Mouse (Mus musculus): ENCODE measurements around the gene Satb1. TPM values are rescaled to one million over a fixed set of nuclear protein-coding genes. Genes with fewer than 3 reads are reported as not detected.

The Satb1 gene
- polyA plus RNA-seq, 1 experiment from 2014 or later: 16.5 TPM

DNA sequence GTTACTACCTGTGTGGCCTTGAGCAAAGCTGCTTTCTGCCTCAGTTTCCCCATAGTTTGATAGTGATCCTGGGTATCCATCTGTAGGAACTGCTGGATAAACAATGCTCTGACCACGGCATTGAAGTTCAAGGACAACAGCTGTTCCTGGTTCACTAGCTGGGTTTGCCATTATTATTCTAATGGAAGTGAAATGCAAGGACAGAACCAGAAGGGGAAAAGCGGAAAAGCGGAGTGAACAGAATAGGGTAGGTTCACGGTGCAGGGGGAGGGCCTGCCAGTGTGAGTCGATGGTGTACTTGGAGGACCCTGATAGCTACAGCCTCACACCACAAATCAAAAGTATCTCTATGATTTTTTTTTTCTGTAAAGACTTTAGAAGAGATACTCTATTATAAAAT is 6.4 kb upstream of the Satb1 start:
- Histone ChIP-seq H3K4me2 (no peak overlapping the region), H3K36me3 (no peaks in the 10 kb centered on the region), H3K9ac (no peak overlapping the region), H3K4me1 (no peaks in the 10 kb centered on the region), H3K27ac (no peak overlapping the region), H3K9me3 (no peaks in the 10 kb centered on the region), H3K4me3 (no peak overlapping the region), H3K27me3 (peaks cover 12% of the 10 kb centered on the region; the same call in 1 of the 2 replicates)
- no peak for ATAC-seq (ENCODE audit: insufficient number of reproducible peaks, low FRiP score, low TSS enrichment, low read depth)
- 81% methylated on average over 5 of the region's 5 CpGs for WGBS

DNA sequence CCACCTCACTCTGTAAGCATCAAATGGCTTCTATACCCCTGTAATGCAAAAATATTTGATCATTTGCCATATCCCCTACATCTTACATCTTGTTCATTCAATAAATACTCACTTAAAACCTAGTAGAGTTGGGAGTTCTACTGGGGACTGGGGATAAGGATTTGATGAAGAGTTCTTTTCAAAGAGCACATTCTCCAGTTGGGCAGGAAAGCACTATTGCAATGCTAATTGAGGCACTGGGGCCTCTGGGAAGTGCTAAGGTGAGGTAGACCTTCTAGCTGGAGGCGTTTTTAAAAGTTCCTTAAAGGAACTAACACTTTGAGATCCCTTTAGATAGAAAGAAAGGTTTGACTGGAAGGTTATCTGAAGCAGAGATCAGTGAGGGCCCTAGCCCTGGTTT is 3.8 kb upstream of the Satb1 start:
- H3K27me3 ChIP-seq: peaks cover 30% of the 10 kb centered on the region
- H3K27ac ChIP-seq: no peak overlapping the region
- no peak overlapping the region for H3K4me2 ChIP-seq
- H3K4me1 ChIP-seq: peaks cover 17% of the 10 kb centered on the region
- no peak for ATAC-seq (ENCODE audit: insufficient number of reproducible peaks, low FRiP score, low TSS enrichment, low read depth)
- no peak overlapping the region for H3K9ac ChIP-seq
- H3K4me3 ChIP-seq: no peak overlapping the region
- H3K9me3 ChIP-seq: no peaks in the 10 kb centered on the region
- H3K36me3 ChIP-seq: no peaks in the 10 kb centered on the region
- WGBS: 33% methylated on average over 1 of the region's 1 CpGs

DNA sequence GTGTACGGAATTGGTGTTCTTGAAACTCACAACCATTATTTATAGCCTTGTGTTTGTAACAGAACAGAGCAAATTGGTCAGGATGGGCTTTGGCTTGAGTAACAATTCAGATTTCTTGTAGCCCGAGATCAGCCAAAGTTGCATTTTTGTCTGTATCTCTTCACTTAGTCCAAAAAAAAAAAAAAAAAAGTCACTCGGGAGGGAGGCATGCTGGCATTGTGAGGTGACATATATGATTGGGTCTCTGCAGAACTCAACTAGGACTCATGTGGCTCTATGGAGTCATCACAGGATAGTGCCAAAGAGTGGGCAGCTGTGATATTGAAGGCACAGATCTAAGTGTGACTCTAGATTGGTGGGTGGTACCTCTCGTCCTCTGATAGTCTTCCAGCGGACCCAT is 3.2 kb upstream of the Satb1 start:
- Histone ChIP-seq H3K27ac (no peak overlapping the region), H3K27me3 (peaks cover 36% of the 10 kb centered on the region), H3K9me3 (no peaks in the 10 kb centered on the region), H3K9ac (no peak overlapping the region), H3K36me3 (no peaks in the 10 kb centered on the region), H3K4me2 (no peak overlapping the region), H3K4me1 (peaks cover 23% of the 10 kb centered on the region), H3K4me3 (no peak overlapping the region)
- WGBS: 90% methylated on average over 5 of the region's 5 CpGs
- ATAC-seq (ENCODE audit: insufficient number of reproducible peaks, low FRiP score, low TSS enrichment, low read depth): no peak

DNA sequence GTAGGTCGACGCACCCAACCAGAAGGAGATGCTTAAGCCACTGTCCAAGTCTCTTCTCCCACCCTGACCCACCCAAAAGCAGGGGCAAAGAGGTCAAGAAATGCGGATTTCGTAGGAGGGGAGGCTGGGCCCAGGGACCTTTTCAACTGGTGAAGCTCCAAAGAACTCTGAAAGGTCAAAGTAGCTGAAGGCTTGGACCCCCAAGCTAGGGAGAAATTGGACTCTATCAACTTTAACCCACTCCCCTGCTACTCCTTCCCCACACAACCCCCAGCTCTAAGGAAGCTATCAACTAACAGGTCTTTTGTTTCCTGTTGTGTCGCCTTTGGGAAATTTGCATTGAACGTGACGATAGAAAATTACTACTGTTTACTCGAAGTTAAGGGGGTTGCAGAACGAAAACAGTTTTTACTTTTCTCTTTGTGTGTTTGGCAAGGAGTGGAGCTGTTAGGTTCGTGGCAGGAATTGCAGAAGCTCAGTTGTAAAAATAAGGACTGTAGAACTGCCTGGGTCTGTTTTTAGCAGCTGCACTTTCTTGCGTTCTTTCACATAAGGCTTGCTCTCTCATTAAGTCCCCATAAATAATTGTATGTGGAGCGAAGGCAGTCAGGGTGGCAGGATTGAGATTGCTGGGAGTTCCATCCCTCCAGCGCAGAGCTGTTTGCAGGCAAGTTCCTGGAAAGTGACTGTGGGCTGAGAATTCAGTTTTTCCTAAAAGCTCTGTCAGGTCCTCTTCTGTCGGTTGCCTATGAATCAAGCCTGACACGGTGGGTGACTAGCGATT is 680 bp upstream of the Satb1 start:
- peaks cover 23% of the 10 kb centered on the region for H3K4me1 ChIP-seq
- H3K4me2 ChIP-seq: peak overlapping the region; percentile 99
- no peak overlapping the region for H3K27ac ChIP-seq
- peaks cover 49% of the 10 kb centered on the region for H3K27me3 ChIP-seq
- no peaks in the 10 kb centered on the region for H3K36me3 ChIP-seq
- H3K9ac ChIP-seq: no peak overlapping the region
- 2% methylated on average over 16 of the region's 16 CpGs for WGBS
- H3K9me3 ChIP-seq: no peaks in the 10 kb centered on the region
- ATAC-seq (ENCODE audit: insufficient number of reproducible peaks, low FRiP score, low TSS enrichment, low read depth): no peak
- peak overlapping the region; percentile 70 for H3K4me3 ChIP-seq

DNA sequence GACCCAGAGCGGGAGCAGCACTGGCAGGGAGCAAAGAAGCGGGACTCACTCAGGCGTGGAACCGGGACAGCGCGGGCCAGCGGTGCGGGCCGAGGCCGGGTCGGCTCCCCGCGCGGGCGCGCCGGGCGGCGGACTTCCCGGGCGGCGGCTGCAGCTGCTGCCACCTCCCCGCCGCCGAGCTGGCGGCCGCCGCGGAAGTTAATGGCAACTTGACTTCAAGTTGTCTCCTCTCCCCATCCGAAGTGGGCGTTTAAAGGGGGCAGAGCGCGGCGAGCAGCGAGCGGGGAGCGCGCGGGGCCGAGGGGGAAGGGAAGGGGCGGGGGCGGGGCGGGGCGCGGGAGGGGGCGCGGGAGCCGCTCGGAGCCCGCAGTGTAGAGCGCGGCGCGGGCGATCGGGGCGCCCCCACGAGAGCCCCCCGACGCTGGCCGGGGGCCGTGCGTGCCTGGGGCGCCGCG is 642 bp downstream of the Satb1 start:
- peak; percentile 55; the same call in 1 of the 2 replicates for ATAC-seq (ENCODE audit: insufficient number of reproducible peaks, low FRiP score, low TSS enrichment, low read depth)
- peaks cover 55% of the 10 kb centered on the region for H3K27me3 ChIP-seq
- under 1% methylated on average over 52 of the region's 66 CpGs for WGBS

GRCm38 (mm10) chr17:51831702-51832420 is 1.2 kb downstream of the Satb1 start:
- H3K4me1 ChIP-seq: peaks cover 23% of the 10 kb centered on the region
- peak overlapping the region; percentile 99 for H3K4me2 ChIP-seq
- H3K27ac ChIP-seq: no peak overlapping the region
- H3K4me3 ChIP-seq: peak overlapping the region; percentile 70
- peaks cover 57% of the 10 kb centered on the region for H3K27me3 ChIP-seq
- peak overlapping the region; percentile 48 for H3K9ac ChIP-seq
- ATAC-seq (ENCODE audit: insufficient number of reproducible peaks, low FRiP score, low TSS enrichment, low read depth): no peak
- no peaks in the 10 kb centered on the region for H3K9me3 ChIP-seq
- WGBS: under 1% methylated on average over 57 of the region's 57 CpGs
- H3K36me3 ChIP-seq: no peaks in the 10 kb centered on the region

More for the DNA sequence above, 642 bp downstream of the Satb1 start:
- no peaks in the 10 kb centered on the region for H3K36me3 ChIP-seq
- no peaks in the 10 kb centered on the region for H3K9me3 ChIP-seq
- H3K9ac ChIP-seq: peak overlapping the region; percentile 48
- no peak overlapping the region for H3K27ac ChIP-seq
- peak overlapping the region; percentile 70 for H3K4me3 ChIP-seq
- peaks cover 23% of the 10 kb centered on the region for H3K4me1 ChIP-seq
- H3K4me2 ChIP-seq: peak overlapping the region; percentile 99

GRCm38 (mm10) chr17:51831121-51831701 is 1.9 kb downstream of the Satb1 start:
- Histone ChIP-seq H3K9ac (0 out of 2 replicates have a peak overlapping the region, but pooled peaks have one; percentile 48), H3K4me2 (peak overlapping the region; percentile 99), H3K27ac (no peak overlapping the region), H3K36me3 (no peaks in the 10 kb centered on the region), H3K4me3 (peak overlapping the region; percentile 70), H3K4me1 (peaks cover 23% of the 10 kb centered on the region), H3K9me3 (no peaks in the 10 kb centered on the region), H3K27me3 (peaks cover 63% of the 10 kb centered on the region)
- 13% methylated on average over 14 of the region's 14 CpGs for WGBS
- 0 out of 2 replicates have a peak, but pooled peaks have one; percentile 49 for ATAC-seq (ENCODE audit: insufficient number of reproducible peaks, low FRiP score, low TSS enrichment, low read depth)

DNA sequence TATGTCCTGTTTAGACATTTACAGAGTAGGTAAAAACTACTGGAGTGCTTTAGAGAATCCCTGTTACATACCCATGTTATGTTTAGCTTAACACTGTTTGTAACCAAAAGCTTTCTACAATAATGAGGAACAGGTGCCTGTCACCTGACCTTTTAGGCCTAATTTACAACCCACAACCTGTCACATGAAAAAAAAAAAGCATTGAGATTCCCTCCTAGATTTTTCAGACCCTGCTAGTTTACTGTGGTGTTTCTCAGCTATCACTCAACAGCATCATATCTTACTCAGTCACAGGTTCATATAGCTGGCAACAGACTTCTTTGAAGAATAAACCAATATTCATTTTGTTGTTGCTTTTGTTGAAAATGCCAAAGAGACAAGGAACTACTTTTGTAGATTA is 3.7 kb downstream of the Satb1 start:
- Histone ChIP-seq H3K27me3 (peaks cover 51% of the 10 kb centered on the region), H3K9ac (no peak overlapping the region), H3K4me1 (peaks cover 23% of the 10 kb centered on the region), H3K4me2 (no peak overlapping the region), H3K4me3 (no peak overlapping the region), H3K9me3 (no peaks in the 10 kb centered on the region), H3K36me3 (no peaks in the 10 kb centered on the region), H3K27ac (no peak overlapping the region)
- ATAC-seq (ENCODE audit: insufficient number of reproducible peaks, low FRiP score, low TSS enrichment, low read depth): no peak

- no peak overlapping the region for H3K4me3 ChIP-seq
- H3K4me2 ChIP-seq: no peak overlapping the region
- H3K9ac ChIP-seq: no peak overlapping the region
- no peak overlapping the region for H3K27ac ChIP-seq
- no peak for ATAC-seq (ENCODE audit: insufficient number of reproducible peaks, low FRiP score, low TSS enrichment, low read depth)
- peaks cover 11% of the 10 kb centered on the region for H3K4me1 ChIP-seq
- no peaks in the 10 kb centered on the region for H3K36me3 ChIP-seq
- H3K9me3 ChIP-seq: no peaks in the 10 kb centered on the region
- peaks cover 41% of the 10 kb centered on the region for H3K27me3 ChIP-seq
- 43% methylated on average over 8 of the region's 8 CpGs for WGBS
These were observed 5.1 kb downstream of the Satb1 start for GRCm38 (mm10) chr17:51827922-51828410.

GRCm38 (mm10) chr17:51826461-51826860 is 6.6 kb downstream of the Satb1 start:
- no peaks in the 10 kb centered on the region for H3K9me3 ChIP-seq
- no peak overlapping the region for H3K27ac ChIP-seq
- H3K9ac ChIP-seq: no peak overlapping the region
- peaks cover 2% of the 10 kb centered on the region for H3K4me1 ChIP-seq
- H3K27me3 ChIP-seq: peaks cover 30% of the 10 kb centered on the region
- H3K4me3 ChIP-seq: no peak overlapping the region
- H3K36me3 ChIP-seq: no peaks in the 10 kb centered on the region
- no peak overlapping the region for H3K4me2 ChIP-seq
- ATAC-seq (ENCODE audit: insufficient number of reproducible peaks, low FRiP score, low TSS enrichment, low read depth): no peak
- 40% methylated on average over 4 of the region's 4 CpGs for WGBS

GRCm38 (mm10) chr17:51814301-51814700 is 18.8 kb downstream of the Satb1 start:
- Histone ChIP-seq H3K9ac (no peak overlapping the region), H3K27ac (no peak overlapping the region), H3K4me2 (no peak overlapping the region), H3K4me1 (peaks cover 8% of the 10 kb centered on the region), H3K36me3 (no peaks in the 10 kb centered on the region), H3K27me3 (peaks cover 4% of the 10 kb centered on the region; the same call in 1 of the 2 replicates), H3K4me3 (no peak overlapping the region), H3K9me3 (no peaks in the 10 kb centered on the region)
- no peak for ATAC-seq (ENCODE audit: insufficient number of reproducible peaks, low FRiP score, low TSS enrichment, low read depth)
- WGBS: 27% methylated on average over 6 of the region's 6 CpGs

Measured in limb, embryonic 15.5 days (tissue).